Mouse (Mus musculus) erythroblast, embryonic 14.5 days (primary cell): ENCODE measurements around the gene Nog.

Experiments
- GATA1 ChIP-seq: IDR thresholded peaks from 2 replicates; pipeline ENCODE4 v1.6.1; 2012; ENCODE audit warnings: low read length, inconsistent platforms, mixed read lengths
- TAL1 ChIP-seq: IDR thresholded peaks from 3 replicates; pipeline ENCODE4 v1.6.1; 2012; ENCODE audit warnings: low read length, inconsistent platforms, mixed read lengths

DNA sequence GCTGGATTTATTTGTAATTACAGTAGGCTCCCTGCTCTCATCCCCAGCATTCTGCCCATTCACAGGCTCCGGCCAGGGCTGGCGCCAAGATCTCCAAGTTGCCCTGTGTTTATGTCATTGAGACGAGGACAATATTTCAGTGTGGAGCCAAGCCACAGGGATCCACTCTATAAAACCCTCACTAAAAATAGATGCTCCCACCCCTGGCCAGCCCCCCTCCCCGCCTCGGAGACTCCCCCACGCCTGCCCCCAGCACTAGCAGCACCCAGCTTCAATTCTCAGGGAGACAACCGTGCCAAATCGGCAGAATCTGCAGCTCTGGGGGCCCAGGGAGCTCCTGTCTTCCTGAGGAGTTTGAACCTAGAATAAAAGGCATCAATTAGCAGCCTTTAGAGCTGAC lies 16.2 kb upstream of the Nog start:
- TF ChIP-seq GATA1 = no peak
- TF ChIP-seq TAL1 = no peak
